Mouse (Mus musculus) liver, postnatal 0 days (tissue): ENCODE data around the gene Rbm44. TPM values are rescaled to one million over a fixed set of nuclear protein-coding genes. Genes with fewer than 3 reads are reported as not detected.

Source experiments
- ATAC-seq: fragments of 200-750 bp; cut with Nextera tagmentation; 2 replicates; pipeline ENCODE4 v1.8.0; 2017; ENCODE audit warnings: mild to moderate bottlenecking, moderate library complexity
- DNase-seq: peaks from one replicate; pipeline ENCODE4 v3.0.0-alpha.2; 2016
- H3K27ac ChIP-seq: fragments of 300-500 bp; sonication (generic); 2 replicates; pipeline ENCODE4 v1.5.1; 2014; ENCODE audit warnings: antibody characterized with exemption, moderate library complexity, mild to moderate bottlenecking, low read depth
- H3K27me3 ChIP-seq: fragments of 300-500 bp; sonication (generic); 2 replicates; pipeline ENCODE4 v1.6.1; 2014; ENCODE audit warnings: low read length, control low read depth, mixed read lengths; ENCODE audit not compliant: insufficient read depth
- H3K36me3 ChIP-seq: fragments of 300-500 bp; sonication (generic); replicated peaks from 2 replicates; pipeline ENCODE4 v1.6.1; 2014; ENCODE audit warnings: mild to moderate bottlenecking, control low read depth, low read length, moderate library complexity, mixed read lengths; ENCODE audit not compliant: insufficient read depth
- H3K4me1 ChIP-seq: fragments of 300-500 bp; sonication (generic); 2 replicates; pipeline ENCODE4 v1.6.1; 2014; ENCODE audit warnings: antibody characterized with exemption, mild to moderate bottlenecking, control low read depth; ENCODE audit not compliant: insufficient read depth
- H3K4me2 ChIP-seq: fragments of 300-500 bp; sonication (generic); 2 replicates; pipeline ENCODE4 v1.6.1; 2014; ENCODE audit warnings: low read depth, mild to moderate bottlenecking, low read length, moderate library complexity, mixed read lengths
- H3K4me3 ChIP-seq: fragments of 300-500 bp; sonication (generic); 2 replicates; pipeline ENCODE4 v1.5.1; 2014; ENCODE audit warnings: low read depth, low read length
- H3K9ac ChIP-seq: fragments of 300-500 bp; sonication (generic); replicated peaks from 2 replicates; pipeline ENCODE4 v1.6.1; 2014; ENCODE audit warnings: mild to moderate bottlenecking, moderate library complexity
- H3K9me3 ChIP-seq: fragments of 300-500 bp; sonication (generic); 2 replicates; pipeline ENCODE4 v1.6.1; 2016; ENCODE audit warnings: mild to moderate bottlenecking, control low read depth, low read length, mixed read lengths
- CTCF ChIP-seq: sonication (generic); IDR thresholded peaks from 2 replicates; pipeline ENCODE4 v1.5.1; 2016; ENCODE audit warnings: antibody characterized with exemption, low read depth
- EP300 ChIP-seq: IDR thresholded peaks from 2 replicates; pipeline ENCODE4 v1.6.1; 2016; ENCODE audit warnings: antibody characterized with exemption, low read depth, mild to moderate bottlenecking
- WGBS: fragments of 180-500 bp; shearing (Covaris S2); extraction: QIAGEN DNeasy Blood & Tissue Kit; methylation state at CpG from one replicate; pipeline ENCODE4 v1.1.7; 2014; ENCODE audit not compliant: insufficient replicate concordance; 5-methylcytosine and 5-hydroxymethylcytosine counted together
- polyA plus RNA-seq: library from polyadenylated mRNA; unstranded; fragments of >200 nt; fragmentation: Nextera tagmentation; extraction: Ambion mirVana; gene quantifications from 2 replicates; pipeline ENCODE4 v1.2.1, GENCODE M21; 2015

Rbm44 gene
- polyA plus RNA-seq, 1 experiment from 2014 or later = 0.87 TPM

DNA sequence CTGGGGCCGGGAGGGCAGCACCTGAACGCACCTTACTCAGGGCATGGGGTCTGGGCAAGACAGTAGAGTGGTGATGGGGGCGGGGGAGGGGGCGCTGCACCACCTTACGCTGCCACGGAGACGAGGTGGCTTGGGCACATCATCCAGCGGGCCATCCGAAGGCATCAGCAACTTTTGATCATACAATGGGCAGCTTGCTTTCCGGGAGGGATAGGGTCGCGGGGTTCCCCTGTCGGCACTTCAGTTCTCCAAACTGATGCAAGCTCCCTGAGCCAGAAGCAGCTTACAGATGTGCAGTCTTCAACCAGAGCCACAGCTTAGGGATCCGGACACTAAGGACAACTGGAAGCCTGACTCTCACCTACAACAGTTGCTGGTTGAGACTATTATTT lies 35.3 kb downstream of the Rbm44 start:
- Histone ChIP-seq H3K4me3 (peak overlapping the region; percentile 58), H3K27me3 (peaks cover 13% of the 10 kb centered on the region; the same call in 1 of the 2 replicates), H3K4me1 (peaks cover 15% of the 10 kb centered on the region), H3K27ac (0 out of 2 replicates have a peak overlapping the region, but pooled peaks have one; percentile 18), H3K4me2 (peak overlapping the region; percentile 80), H3K36me3 (no peaks in the 10 kb centered on the region), H3K9ac (peak overlapping the region; percentile 42), H3K9me3 (no peaks in the 10 kb centered on the region)
- 4% methylated on average over 14 of the region's 14 CpGs for WGBS
- no peak for ATAC-seq
- no peak for TF ChIP-seq CTCF
- DNase-seq = no peak

DNA sequence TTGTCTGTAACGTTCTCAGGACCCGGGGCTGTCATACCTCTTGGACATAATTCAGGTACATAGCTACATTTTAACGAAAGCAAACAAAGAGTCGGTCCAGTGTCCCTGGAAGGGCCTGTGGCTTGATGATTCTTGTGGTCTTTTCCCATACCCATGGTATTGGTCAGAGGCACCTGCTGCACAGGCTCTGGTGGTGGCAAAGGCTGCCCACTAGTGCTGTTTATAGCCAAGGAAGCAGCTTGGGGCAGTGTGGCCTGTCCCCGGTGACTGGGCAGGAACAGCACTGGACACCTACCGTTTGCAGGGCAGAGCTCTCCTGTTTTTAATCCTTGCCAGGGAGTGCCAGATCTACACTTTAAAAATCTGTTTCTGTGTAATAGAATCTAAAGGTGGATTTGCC lies 35.8 kb downstream of the Rbm44 start:
- Histone ChIP-seq H3K4me1 (peaks cover 15% of the 10 kb centered on the region), H3K4me3 (peak overlapping the region; percentile 58), H3K9me3 (no peaks in the 10 kb centered on the region), H3K4me2 (peak overlapping the region; percentile 80), H3K9ac (peak overlapping the region; percentile 42), H3K27me3 (peaks cover 13% of the 10 kb centered on the region; the same call in 1 of the 2 replicates), H3K27ac (0 out of 2 replicates have a peak overlapping the region, but pooled peaks have one; percentile 2), H3K36me3 (no peaks in the 10 kb centered on the region)
- DNase-seq (no peak), ATAC-seq (no peak)
- no peak for TF ChIP-seq EP300
- TF ChIP-seq CTCF = no peak
- 29% methylated on average over 6 of the region's 6 CpGs for WGBS

DNA sequence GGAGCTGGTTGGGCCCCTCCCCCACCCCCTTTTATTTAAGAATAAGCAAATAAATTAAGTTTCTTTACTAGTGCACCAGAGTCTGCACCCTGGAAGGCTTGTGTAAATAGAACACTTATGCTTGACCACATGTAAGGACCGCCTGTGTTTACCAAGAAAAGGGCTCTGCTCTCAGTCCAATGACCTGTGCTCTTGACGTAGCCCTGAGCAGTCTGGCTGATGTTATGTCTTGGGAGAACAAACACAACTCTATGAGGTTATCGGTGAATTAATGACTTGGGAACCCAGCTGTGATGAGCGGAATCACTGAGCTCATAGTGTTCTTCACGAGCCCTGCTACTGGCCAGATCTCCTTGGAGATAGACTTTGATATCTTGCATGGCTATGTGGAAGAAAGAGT lies 36.4 kb downstream of the Rbm44 start:
- Histone ChIP-seq H3K4me1 (peaks cover 15% of the 10 kb centered on the region), H3K4me3 (0 out of 2 replicates have a peak overlapping the region, but pooled peaks have one; percentile 58), H3K27me3 (peaks cover 13% of the 10 kb centered on the region; the same call in 1 of the 2 replicates), H3K9me3 (0 out of 2 replicates have a peak, but pooled peaks cover 3% of the 10 kb centered on the region), H3K36me3 (no peaks in the 10 kb centered on the region), H3K27ac (0 out of 2 replicates have a peak overlapping the region, but pooled peaks have one; percentile 2), H3K9ac (no peak overlapping the region), H3K4me2 (peak overlapping the region; percentile 80)
- WGBS = 36% methylated on average over 5 of the region's 5 CpGs
- TF ChIP-seq EP300 (0 out of 2 replicates have a peak, but pooled peaks have one; percentile 40), CTCF (no peak)
- ATAC-seq = no peak
- no peak for DNase-seq

DNA sequence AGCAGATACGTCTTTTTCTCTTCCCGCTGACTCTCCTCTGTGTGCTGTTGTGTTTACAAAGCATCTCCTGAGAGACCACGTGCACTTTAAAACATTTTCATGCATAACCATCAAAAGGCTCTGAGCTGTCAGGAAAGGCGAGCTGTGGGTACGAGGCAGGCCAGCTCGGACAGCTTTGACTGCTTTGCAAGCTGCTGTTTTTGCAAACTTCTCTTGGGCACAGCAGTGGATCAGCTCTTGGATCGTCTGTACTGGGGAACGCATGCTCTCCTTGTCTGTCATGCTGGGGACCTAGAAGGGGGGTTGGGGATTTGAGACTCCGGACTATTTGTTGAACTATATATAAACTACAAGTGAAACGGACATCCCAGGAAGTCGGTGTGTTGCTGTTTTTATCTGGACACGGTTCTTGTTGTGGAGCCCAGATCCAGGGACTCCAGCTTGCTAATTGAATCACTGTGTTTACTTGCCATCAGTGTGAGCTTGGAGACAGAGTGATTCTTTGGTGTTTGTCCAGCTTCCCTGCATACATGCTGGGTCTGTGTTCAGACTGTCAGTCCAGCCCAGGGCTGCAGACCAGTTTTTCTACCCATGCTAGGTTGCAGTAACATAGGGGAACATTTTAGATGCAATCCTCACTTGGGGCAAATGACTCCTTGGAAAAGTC lies 37.0 kb downstream of the Rbm44 start:
- H3K4me3 ChIP-seq = 0 out of 2 replicates have a peak overlapping the region, but pooled peaks have one; percentile 19
- no peak for TF ChIP-seq CTCF
- TF ChIP-seq EP300 = no peak
- no peak overlapping the region for H3K9ac ChIP-seq
- H3K9me3 ChIP-seq = 0 out of 2 replicates have a peak, but pooled peaks cover 4% of the 10 kb centered on the region
- H3K4me1 ChIP-seq = peaks cover 17% of the 10 kb centered on the region
- WGBS = 18% methylated on average over 12 of the region's 12 CpGs
- DNase-seq (no peak), ATAC-seq (no peak)
- peaks cover 13% of the 10 kb centered on the region; the same call in 1 of the 2 replicates for H3K27me3 ChIP-seq
- H3K27ac ChIP-seq = peak overlapping the region; percentile 30; the same call in 1 of the 2 replicates
- H3K36me3 ChIP-seq = no peaks in the 10 kb centered on the region
- peak overlapping the region; percentile 80 for H3K4me2 ChIP-seq

- no peak overlapping the region for H3K4me3 ChIP-seq
- H3K27me3 ChIP-seq = peaks cover 13% of the 10 kb centered on the region; the same call in 1 of the 2 replicates
- no peak overlapping the region for H3K27ac ChIP-seq
- no peaks in the 10 kb centered on the region for H3K36me3 ChIP-seq
- peaks cover 22% of the 10 kb centered on the region for H3K4me1 ChIP-seq
- no peak overlapping the region for H3K4me2 ChIP-seq
- no peak overlapping the region for H3K9ac ChIP-seq
- 0 out of 2 replicates have a peak, but pooled peaks cover 4% of the 10 kb centered on the region for H3K9me3 ChIP-seq
- ATAC-seq (no peak), DNase-seq (no peak)
- no peak for TF ChIP-seq EP300
- no peak for TF ChIP-seq CTCF
- WGBS = 68% methylated on average over 10 of the region's 10 CpGs
Observed at GRCm38 (mm10) chr1:91183305-91183704, 38.4 kb downstream of the Rbm44 start.

GRCm38 (mm10) chr1:91186677-91187076 lies 41.8 kb downstream of the Rbm44 start:
- H3K27ac ChIP-seq = peak overlapping the region; percentile 81
- WGBS = 57% methylated on average over 6 of the region's 6 CpGs
- DNase-seq (no peak), ATAC-seq (no peak)
- H3K9me3 ChIP-seq = 0 out of 2 replicates have a peak, but pooled peaks cover 4% of the 10 kb centered on the region
- 0 out of 2 replicates have a peak, but pooled peaks cover under 1% of the 10 kb centered on the region for H3K36me3 ChIP-seq
- peaks cover 16% of the 10 kb centered on the region for H3K4me1 ChIP-seq
- H3K4me3 ChIP-seq = no peak overlapping the region
- TF ChIP-seq CTCF = no peak
- no peak for TF ChIP-seq EP300
- no peaks in the 10 kb centered on the region for H3K27me3 ChIP-seq
- no peak overlapping the region for H3K9ac ChIP-seq
- H3K4me2 ChIP-seq = 0 out of 2 replicates have a peak overlapping the region, but pooled peaks have one; percentile 20
